Mouse (Mus musculus): Measurements from ENCODE around the gene Slc43a2.

DNA sequence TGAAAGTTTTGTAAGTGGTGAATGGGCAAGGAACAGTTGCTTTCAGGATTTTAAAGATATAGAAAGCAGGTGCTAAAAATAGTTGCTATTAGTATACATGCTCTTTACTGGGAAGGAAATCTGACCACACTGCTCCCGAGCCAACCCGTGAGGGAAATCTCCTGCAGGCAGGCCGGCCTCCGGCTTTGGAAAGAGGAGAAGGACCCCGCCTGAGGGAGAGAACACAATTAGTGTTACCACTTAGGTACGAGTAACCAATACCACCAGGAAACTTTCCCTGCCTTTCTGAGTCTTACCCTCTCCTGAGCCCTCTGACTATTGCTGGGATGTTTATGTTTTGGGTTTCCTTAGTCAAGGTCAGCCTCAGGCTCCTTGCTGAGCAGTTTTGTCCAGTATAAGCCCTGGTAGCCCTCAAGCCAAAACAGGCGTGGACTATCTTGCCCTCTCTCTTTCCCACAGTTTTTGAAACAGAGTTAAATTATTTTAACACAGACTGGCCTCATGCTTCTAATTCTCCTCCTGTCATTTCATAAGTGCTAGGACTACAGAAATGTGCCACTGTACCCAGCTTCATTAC lies 21.5 kb downstream of the Slc43a2 start:
- TF ChIP-seq POLR2A (IDR thresholded peaks at IDR 0.05; ENCODE audit: insufficient read depth, low read depth, low read length) (no peak), CTCF (IDR thresholded peaks at IDR 0.05; ENCODE audit: insufficient read depth, low read depth, low read length) (no peak)

All from olfactory bulb, adult 2 months (tissue).